Mouse (Mus musculus): ENCODE data around the gene Fmod.

DNA sequence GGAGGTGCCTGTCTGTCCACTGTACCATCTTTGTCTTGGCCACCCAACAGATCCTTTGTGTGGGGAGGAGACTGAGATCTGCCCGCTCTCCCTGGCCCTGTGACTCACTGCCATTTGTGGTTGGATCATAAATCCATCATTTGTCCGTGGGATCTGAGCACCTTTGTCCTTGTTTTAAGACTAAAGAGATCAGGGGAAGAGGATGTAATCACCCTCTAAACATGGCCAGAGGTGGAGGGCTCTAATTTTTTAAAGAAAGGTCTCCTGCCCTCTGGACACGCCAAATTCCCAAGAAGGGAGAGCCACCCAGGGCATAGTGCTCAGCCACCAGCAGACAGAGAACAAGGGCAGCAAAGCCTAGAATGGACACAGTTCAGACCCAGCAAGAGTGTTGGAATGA lies 54.8 kb downstream of the Fmod start:
- TF ChIP-seq POLR2A (IDR thresholded peaks at IDR 0.05; ENCODE audit: insufficient read length, low read depth) = no peak
- no peak for TF ChIP-seq TCF12 (IDR thresholded peaks at IDR 0.05; ENCODE audit: insufficient read depth, poor library complexity, severe bottlenecking)
- no peak for TF ChIP-seq POLR2AphosphoS2 (IDR thresholded peaks at IDR 0.05; ENCODE audit: insufficient read length, low read depth)
- no peak for TF ChIP-seq MYOG (IDR thresholded peaks at IDR 0.05; ENCODE audit: control insufficient read depth in 1 of 3, insufficient read depth in 1 of 3, insufficient read length in 2 of 3, low read depth in 2 of 3)
- TF ChIP-seq USF1 (IDR thresholded peaks at IDR 0.05; ENCODE audit: low read depth) = no peak

Data from myocyte (in vitro differentiated cells).